Mouse (Mus musculus): ENCODE data around the gene Tmem8. TPM values are rescaled to one million over a fixed set of nuclear protein-coding genes. Genes with fewer than 3 reads are reported as not detected.

The Tmem8 gene
- polyA plus RNA-seq (2011; ENCODE audit: insufficient read length, low read depth, missing spikeins) = 0.48 and 1.0 TPM in 2 replicates

GRCm38 (mm10) chr17:26113181-26113948 is at the start of gene Tmem8:
Gene Tmem8, plus strand, starts transcription at chr17:26113299.
- Histone ChIP-seq H3K4me3 (ENCODE audit: insufficient read depth, low read length) (peak within 1 kb of the TSS; percentile 28), H3K27ac (ENCODE audit: insufficient read depth, low read length) (no peak within 1 kb of the TSS), H3K4me1 (ENCODE audit: control insufficient read depth, insufficient read depth, low read length) (peaks cover 3% of the 10 kb centered on the region; the same call in 1 of the 2 replicates)
- TF ChIP-seq POLR2A (IDR thresholded peaks at IDR 0.05; ENCODE audit: low read depth, low read length) (no peak), CTCF (IDR thresholded peaks at IDR 0.05; ENCODE audit: borderline replicate concordance, insufficient read depth, low read length) (no peak)

GRCm38 (mm10) chr17:26064916-26065315 is 48.2 kb upstream of the Tmem8 start:
- H3K4me1 ChIP-seq (ENCODE audit: control insufficient read depth, insufficient read depth, low read length) = peaks cover 11% of the 10 kb centered on the region
- no peak overlapping the region for H3K4me3 ChIP-seq (ENCODE audit: insufficient read depth, low read length)
- no peak overlapping the region for H3K27ac ChIP-seq (ENCODE audit: insufficient read depth, low read length)
- TF ChIP-seq POLR2A (IDR thresholded peaks at IDR 0.05; ENCODE audit: low read depth, low read length) (no peak), CTCF (IDR thresholded peaks at IDR 0.05; ENCODE audit: borderline replicate concordance, insufficient read depth, low read length) (no peak)

DNA sequence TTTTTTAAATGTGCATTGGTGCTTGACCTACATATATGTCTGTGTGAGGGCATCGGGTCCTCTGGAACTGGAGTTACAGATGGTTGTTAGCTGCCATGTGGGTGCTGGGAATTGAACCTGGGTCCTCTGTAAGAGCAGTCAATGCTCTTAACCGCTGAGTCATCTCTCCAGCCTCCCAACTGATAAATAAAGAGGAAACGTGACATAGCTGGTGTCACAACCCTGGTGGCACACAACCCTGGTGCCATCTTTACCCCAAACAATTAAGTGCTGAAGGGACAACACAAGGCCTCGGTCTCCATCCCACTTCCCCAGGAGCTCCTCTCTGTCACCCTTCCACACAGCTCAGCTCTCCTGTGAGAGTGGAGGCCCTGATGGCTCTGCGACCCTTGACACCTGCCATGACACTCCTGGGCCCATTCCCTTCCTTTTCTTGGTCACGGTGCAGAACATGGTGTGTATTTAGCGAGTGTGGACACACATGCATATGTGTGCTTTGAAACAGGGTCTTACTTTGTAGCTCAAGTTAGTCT is 46.5 kb upstream of the Tmem8 start:
- TF ChIP-seq CTCF (IDR thresholded peaks at IDR 0.05; ENCODE audit: borderline replicate concordance, insufficient read depth, low read length) (no peak), POLR2A (IDR thresholded peaks at IDR 0.05; ENCODE audit: low read depth, low read length) (no peak)
- H3K4me1 ChIP-seq (ENCODE audit: control insufficient read depth, insufficient read depth, low read length) = peaks cover 11% of the 10 kb centered on the region
- no peak overlapping the region for H3K27ac ChIP-seq (ENCODE audit: insufficient read depth, low read length)
- H3K4me3 ChIP-seq (ENCODE audit: insufficient read depth, low read length) = peak overlapping the region; percentile 60

DNA sequence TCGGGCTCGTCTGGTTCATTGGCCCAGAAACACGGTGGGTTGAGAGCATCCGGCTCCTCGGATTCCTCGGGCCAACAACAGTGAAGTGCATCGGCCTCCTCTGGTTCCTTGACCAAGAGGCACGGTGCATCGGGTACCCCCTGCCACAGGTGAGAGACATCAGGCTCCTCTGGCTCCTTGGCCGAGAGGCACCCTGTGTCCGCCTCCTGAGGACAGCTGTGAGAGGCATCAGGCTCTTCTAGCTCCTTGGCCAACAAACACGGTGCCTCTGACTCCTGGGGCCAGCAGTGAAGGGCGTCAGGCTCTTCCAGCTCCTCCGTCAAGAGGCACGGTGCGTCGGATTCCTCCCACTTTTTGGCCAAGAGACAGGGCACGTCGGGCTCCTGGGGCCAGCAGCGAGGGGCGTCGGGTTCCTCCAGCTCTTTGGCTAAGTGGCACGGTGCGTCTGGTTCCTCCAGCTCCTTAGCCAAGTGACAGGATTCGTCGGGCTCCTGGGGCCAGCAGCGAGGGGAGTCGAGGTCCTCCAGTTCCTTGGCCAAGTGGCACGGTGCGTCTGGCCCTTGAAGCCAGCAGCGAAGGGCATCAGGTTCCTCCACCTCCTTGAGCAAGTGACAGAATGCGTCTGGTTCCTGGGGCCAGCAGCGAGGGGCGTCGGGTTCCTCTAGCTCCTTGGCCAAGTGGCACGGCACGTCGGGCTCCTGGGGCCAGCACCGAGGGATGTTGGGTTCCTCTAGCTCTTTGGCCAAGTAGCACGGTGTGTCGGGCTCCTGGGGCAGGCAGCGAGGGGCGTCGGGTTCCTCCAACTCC is 44.9 kb upstream of the Tmem8 start:
- Histone ChIP-seq H3K4me3 (ENCODE audit: insufficient read depth, low read length) (peak overlapping the region; percentile 60), H3K27ac (ENCODE audit: insufficient read depth, low read length) (no peak overlapping the region), H3K4me1 (ENCODE audit: control insufficient read depth, insufficient read depth, low read length) (peaks cover 3% of the 10 kb centered on the region; the same call in 1 of the 2 replicates)
- no peak for TF ChIP-seq POLR2A (IDR thresholded peaks at IDR 0.05; ENCODE audit: low read depth, low read length)
- no peak for TF ChIP-seq CTCF (IDR thresholded peaks at IDR 0.05; ENCODE audit: borderline replicate concordance, insufficient read depth, low read length)

DNA sequence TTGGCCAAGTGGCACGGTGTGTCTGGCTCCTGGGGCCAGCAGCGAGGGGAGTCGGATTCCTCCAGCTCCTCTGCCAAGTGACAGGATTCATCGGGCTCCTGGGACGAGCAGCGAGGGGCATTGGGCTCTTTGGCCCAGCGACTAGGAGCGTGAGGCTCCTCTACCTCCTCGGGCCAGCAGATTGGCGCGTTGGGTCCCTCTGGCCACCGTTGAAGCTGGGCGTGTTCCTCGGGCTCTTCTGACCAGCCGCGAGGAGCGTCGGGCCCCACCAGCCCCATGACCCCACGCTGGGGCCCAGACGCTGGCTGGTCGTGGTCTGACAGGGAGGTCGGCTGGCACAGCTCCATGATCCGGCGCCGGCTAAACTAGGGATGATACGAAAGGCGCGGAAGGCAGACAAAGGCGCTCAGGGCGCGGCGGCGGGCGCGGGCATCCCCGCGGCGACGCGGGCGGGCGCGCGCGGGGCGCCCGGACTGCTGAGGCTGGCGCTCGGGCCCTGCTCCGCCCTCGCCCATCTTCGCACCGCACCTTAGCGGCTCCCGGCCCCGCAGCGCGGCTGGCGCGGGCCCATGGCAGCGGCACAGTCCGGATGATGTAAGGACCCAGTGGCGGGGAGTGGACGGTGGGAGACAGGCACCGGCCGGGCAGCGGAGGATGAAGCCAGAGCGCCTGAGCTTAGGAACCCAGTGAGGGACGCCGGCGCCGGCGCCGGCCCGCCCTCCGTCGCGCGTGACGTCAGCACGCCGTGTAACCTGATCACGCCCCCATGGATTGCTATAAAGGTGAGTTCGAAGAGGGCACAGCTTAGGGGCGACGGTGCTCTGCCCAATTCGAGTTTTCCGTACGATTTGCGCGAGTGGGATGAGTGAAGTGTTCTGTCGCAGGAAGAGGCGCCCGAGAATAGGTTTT is 44.0 kb upstream of the Tmem8 start, which contains the start of gene Rab11fip3:
Gene Rab11fip3 (minus strand): TSS at position 725 of the 909 bp plus-strand sequence.
- Histone ChIP-seq H3K4me1 (ENCODE audit: control insufficient read depth, insufficient read depth, low read length) (peaks cover 3% of the 10 kb centered on the region; the same call in 1 of the 2 replicates), H3K27ac (ENCODE audit: insufficient read depth, low read length) (no peak within 1 kb of the TSS), H3K4me3 (ENCODE audit: insufficient read depth, low read length) (peak within 1 kb of the TSS; percentile 60)
- TF ChIP-seq POLR2A (IDR thresholded peaks at IDR 0.05; ENCODE audit: low read depth, low read length) (peak; percentile 97), CTCF (IDR thresholded peaks at IDR 0.05; ENCODE audit: borderline replicate concordance, insufficient read depth, low read length) (no peak)

GRCm38 (mm10) chr17:26070136-26070535 is 43.0 kb upstream of the Tmem8 start:
- Histone ChIP-seq H3K27ac (ENCODE audit: insufficient read depth, low read length) (no peak overlapping the region), H3K4me1 (ENCODE audit: control insufficient read depth, insufficient read depth, low read length) (peaks cover 3% of the 10 kb centered on the region; the same call in 1 of the 2 replicates), H3K4me3 (ENCODE audit: insufficient read depth, low read length) (peak overlapping the region; percentile 60)
- TF ChIP-seq POLR2A (IDR thresholded peaks at IDR 0.05; ENCODE audit: low read depth, low read length) = no peak
- TF ChIP-seq CTCF (IDR thresholded peaks at IDR 0.05; ENCODE audit: borderline replicate concordance, insufficient read depth, low read length) = no peak

DNA sequence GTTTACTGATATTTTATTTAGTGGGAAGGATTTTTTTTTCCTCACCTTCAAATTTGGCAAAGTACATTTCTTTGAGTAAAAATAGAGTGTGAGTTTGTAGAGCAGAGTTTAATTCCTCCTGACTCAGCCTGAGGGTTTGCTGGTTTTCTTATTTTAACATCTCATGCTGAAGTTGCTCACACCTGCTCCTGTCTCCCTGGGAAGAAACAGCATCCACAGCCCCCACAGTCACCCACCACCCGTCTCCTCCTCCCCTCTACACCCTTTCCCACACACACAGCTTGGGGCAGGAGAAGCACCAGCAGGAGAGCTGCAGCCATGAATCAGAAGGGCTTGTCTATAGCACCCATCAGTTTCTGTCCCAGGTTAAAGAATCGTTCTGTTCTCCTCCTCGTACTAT is 37.9 kb upstream of the Tmem8 start:
- no peak for TF ChIP-seq POLR2A (IDR thresholded peaks at IDR 0.05; ENCODE audit: low read depth, low read length)
- no peak for TF ChIP-seq CTCF (IDR thresholded peaks at IDR 0.05; ENCODE audit: borderline replicate concordance, insufficient read depth, low read length)
- no peak overlapping the region for H3K27ac ChIP-seq (ENCODE audit: insufficient read depth, low read length)
- H3K4me3 ChIP-seq (ENCODE audit: insufficient read depth, low read length) = no peak overlapping the region
- H3K4me1 ChIP-seq (ENCODE audit: control insufficient read depth, insufficient read depth, low read length) = no peaks in the 10 kb centered on the region

DNA sequence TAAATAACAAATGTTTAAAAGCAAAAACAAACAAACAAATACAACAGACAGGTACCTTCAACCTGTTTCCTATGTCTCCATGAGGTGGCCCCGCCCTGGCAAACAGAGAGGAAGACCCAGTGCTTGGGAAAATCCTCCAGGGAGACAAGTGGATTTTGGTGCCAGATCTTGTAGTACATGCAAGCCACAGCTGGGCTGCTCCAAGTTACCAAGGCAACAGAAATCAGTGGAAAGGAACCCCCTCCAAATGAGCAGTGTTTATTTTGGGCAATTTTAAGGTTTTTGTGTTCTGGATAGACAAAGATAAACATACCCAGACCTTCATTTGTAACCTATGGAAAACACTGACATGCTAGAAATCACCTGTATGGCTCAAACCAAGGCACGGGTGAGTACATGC is 34.2 kb upstream of the Tmem8 start:
- Histone ChIP-seq H3K27ac (ENCODE audit: insufficient read depth, low read length) (no peak overlapping the region), H3K4me3 (ENCODE audit: insufficient read depth, low read length) (no peak overlapping the region), H3K4me1 (ENCODE audit: control insufficient read depth, insufficient read depth, low read length) (no peaks in the 10 kb centered on the region)
- TF ChIP-seq POLR2A (IDR thresholded peaks at IDR 0.05; ENCODE audit: low read depth, low read length) = no peak
- no peak for TF ChIP-seq CTCF (IDR thresholded peaks at IDR 0.05; ENCODE audit: borderline replicate concordance, insufficient read depth, low read length)

DNA sequence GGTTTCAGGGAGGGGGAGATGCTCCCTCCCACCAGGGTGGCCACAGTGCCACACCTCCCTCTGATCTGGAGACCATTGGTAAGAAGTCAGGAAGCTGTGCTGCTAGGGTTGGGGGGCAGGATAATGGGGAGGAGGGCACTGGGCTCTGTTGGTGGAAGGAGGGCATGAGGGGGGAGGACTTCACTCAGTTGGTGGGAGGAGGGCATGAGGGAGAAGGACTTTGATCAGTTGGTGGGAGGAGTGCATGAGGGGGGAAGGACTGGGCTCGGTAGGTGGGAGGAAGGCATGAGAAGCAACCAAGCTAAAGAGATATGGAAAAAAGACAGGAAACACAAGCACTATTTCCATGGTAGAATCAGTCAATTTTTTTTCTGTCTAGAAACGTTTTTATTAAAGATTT is 32.2 kb upstream of the Tmem8 start:
- Histone ChIP-seq H3K4me1 (ENCODE audit: control insufficient read depth, insufficient read depth, low read length) (no peaks in the 10 kb centered on the region), H3K27ac (ENCODE audit: insufficient read depth, low read length) (no peak overlapping the region), H3K4me3 (ENCODE audit: insufficient read depth, low read length) (no peak overlapping the region)
- TF ChIP-seq CTCF (IDR thresholded peaks at IDR 0.05; ENCODE audit: borderline replicate concordance, insufficient read depth, low read length) (no peak), POLR2A (IDR thresholded peaks at IDR 0.05; ENCODE audit: low read depth, low read length) (no peak)

Data from embryonic fibroblast, embryonic 13.5 days (primary cell).